Mouse (Mus musculus): ENCODE measurements at regions not wholly inside any gene's neighbourhood (a gene's known extent, or its start where the extent isn't known, plus 50 kb on each side); places are given as distances from the start of the nearest gene placed in this dataset.

- H3K4me3 ChIP-seq = no peak overlapping the region
- 72% methylated on average over 6 of the region's 6 CpGs for WGBS
- H3K4me1 ChIP-seq (replicated peaks) = peaks cover 57% of the 10 kb centered on the region
- no peak for DNase-seq (ENCODE audit: low spot score)
- H3K9me3 ChIP-seq = no peaks in the 10 kb centered on the region
- no peaks in the 10 kb centered on the region for H3K36me3 ChIP-seq
- H3K27ac ChIP-seq = no peak overlapping the region
- H3K27me3 ChIP-seq (ENCODE audit: insufficient read depth, poor library complexity, severe bottlenecking) = peaks cover 85% of the 10 kb centered on the region
Measured at GRCm38 (mm10) chr16:29833875-29834274, 230.3 kb upstream of the Hes1 start.

DNA sequence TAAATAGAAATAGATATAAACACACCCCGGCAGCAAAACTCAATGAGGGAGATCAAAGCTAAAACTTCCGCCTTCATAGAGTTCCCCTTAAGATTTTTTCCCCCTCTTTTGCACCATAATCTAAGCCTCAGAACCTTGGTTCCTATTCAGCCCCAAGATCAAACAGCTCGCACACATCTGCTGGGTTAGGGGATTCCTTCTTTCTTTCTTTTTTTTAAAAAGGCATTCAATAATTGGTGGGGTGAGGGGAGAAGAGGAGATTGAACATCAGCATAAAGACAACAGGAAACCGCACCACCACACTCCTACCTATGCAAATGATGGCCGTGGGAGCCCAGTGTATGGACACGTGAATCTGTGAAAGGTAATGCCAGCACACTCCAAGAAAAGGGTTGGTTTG, 229.5 kb upstream of the Hes1 start:
- 57% methylated on average over 6 of the region's 6 CpGs for WGBS
- Histone ChIP-seq H3K4me3 (no peak overlapping the region), H3K4me1 (replicated peaks) (peaks cover 65% of the 10 kb centered on the region), H3K9me3 (no peaks in the 10 kb centered on the region), H3K27ac (no peak overlapping the region), H3K36me3 (no peaks in the 10 kb centered on the region), H3K27me3 (ENCODE audit: insufficient read depth, poor library complexity, severe bottlenecking) (peaks cover 85% of the 10 kb centered on the region)
- DNase-seq (ENCODE audit: low spot score) = no peak

GRCm38 (mm10) chr16:29837025-29837629, 227.1 kb upstream of the Hes1 start:
- Histone ChIP-seq H3K27me3 (ENCODE audit: insufficient read depth, poor library complexity, severe bottlenecking) (peaks cover 89% of the 10 kb centered on the region), H3K27ac (peak overlapping the region; percentile 72; the same call in 1 of the 2 replicates), H3K4me3 (peak overlapping the region; percentile 41), H3K9me3 (no peaks in the 10 kb centered on the region), H3K36me3 (no peaks in the 10 kb centered on the region), H3K4me1 (replicated peaks) (peaks cover 67% of the 10 kb centered on the region)
- WGBS = 9% methylated on average over 14 of the region's 14 CpGs
- peak; percentile 75 for DNase-seq (ENCODE audit: low spot score)

- peak; percentile 63 for DNase-seq (ENCODE audit: low spot score)
- Histone ChIP-seq H3K36me3 (no peaks in the 10 kb centered on the region), H3K27me3 (ENCODE audit: insufficient read depth, poor library complexity, severe bottlenecking) (peaks cover 91% of the 10 kb centered on the region), H3K27ac (no peak overlapping the region), H3K4me3 (no peak overlapping the region), H3K4me1 (replicated peaks) (peaks cover 66% of the 10 kb centered on the region), H3K9me3 (no peaks in the 10 kb centered on the region)
- 23% methylated on average over 5 of the region's 5 CpGs for WGBS
Measured at GRCm38 (mm10) chr16:29837874-29838273, 226.3 kb upstream of the Hes1 start.

GRCm38 (mm10) chr16:29838981-29839661, 225.1 kb upstream of the Hes1 start:
- Histone ChIP-seq H3K27ac (peak overlapping the region; percentile 54), H3K9me3 (no peaks in the 10 kb centered on the region), H3K4me1 (replicated peaks) (peaks cover 56% of the 10 kb centered on the region), H3K27me3 (ENCODE audit: insufficient read depth, poor library complexity, severe bottlenecking) (peaks cover 91% of the 10 kb centered on the region), H3K36me3 (no peaks in the 10 kb centered on the region), H3K4me3 (peak overlapping the region; percentile 38)
- WGBS = 9% methylated on average over 28 of the region's 28 CpGs
- DNase-seq (ENCODE audit: low spot score) = peak; percentile 66

- peaks cover 91% of the 10 kb centered on the region for H3K27me3 ChIP-seq (ENCODE audit: insufficient read depth, poor library complexity, severe bottlenecking)
- H3K36me3 ChIP-seq = no peaks in the 10 kb centered on the region
- H3K9me3 ChIP-seq = no peaks in the 10 kb centered on the region
- WGBS = 20% methylated on average over 6 of the region's 6 CpGs
- H3K27ac ChIP-seq = peak overlapping the region; percentile 54
- H3K4me1 ChIP-seq (replicated peaks) = peaks cover 55% of the 10 kb centered on the region
- peak overlapping the region; percentile 38 for H3K4me3 ChIP-seq
- no peak for DNase-seq (ENCODE audit: low spot score)
Measured at GRCm38 (mm10) chr16:29839662-29840001, 224.6 kb upstream of the Hes1 start.

DNA sequence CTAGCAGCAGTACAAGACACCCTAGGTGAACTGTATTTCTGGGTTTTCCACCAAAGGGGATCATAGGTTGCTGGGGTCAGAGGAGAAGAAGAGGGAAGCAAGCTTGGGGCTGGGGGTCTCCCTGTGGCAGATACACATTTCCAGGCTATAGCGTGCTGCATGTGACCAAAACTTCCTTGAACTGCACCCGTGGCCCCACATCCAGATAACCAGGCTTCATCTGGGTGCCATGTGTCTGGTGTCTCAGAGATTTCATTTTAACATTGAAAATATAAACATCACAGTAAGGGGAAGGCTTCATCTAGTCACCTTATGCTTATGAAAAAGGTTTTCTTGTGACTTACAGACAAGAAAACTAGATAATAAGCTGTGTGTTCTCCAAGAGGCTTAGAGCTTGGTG, 223.8 kb upstream of the Hes1 start:
- Histone ChIP-seq H3K9me3 (no peaks in the 10 kb centered on the region), H3K36me3 (no peaks in the 10 kb centered on the region), H3K4me3 (no peak overlapping the region), H3K4me1 (replicated peaks) (peaks cover 57% of the 10 kb centered on the region), H3K27ac (0 out of 2 replicates have a peak overlapping the region, but pooled peaks have one; percentile 29), H3K27me3 (ENCODE audit: insufficient read depth, poor library complexity, severe bottlenecking) (peaks cover 91% of the 10 kb centered on the region)
- WGBS = 73% methylated on average over 2 of the region's 2 CpGs
- DNase-seq (ENCODE audit: low spot score) = no peak

GRCm38 (mm10) chr16:29841132-29841531, 223.1 kb upstream of the Hes1 start:
- no peaks in the 10 kb centered on the region for H3K36me3 ChIP-seq
- DNase-seq (ENCODE audit: low spot score) = no peak
- peaks cover 51% of the 10 kb centered on the region for H3K4me1 ChIP-seq (replicated peaks)
- H3K4me3 ChIP-seq = no peak overlapping the region
- 65% methylated on average over 4 of the region's 4 CpGs for WGBS
- H3K27ac ChIP-seq = no peak overlapping the region
- H3K9me3 ChIP-seq = no peaks in the 10 kb centered on the region
- H3K27me3 ChIP-seq (ENCODE audit: insufficient read depth, poor library complexity, severe bottlenecking) = peaks cover 91% of the 10 kb centered on the region

DNA sequence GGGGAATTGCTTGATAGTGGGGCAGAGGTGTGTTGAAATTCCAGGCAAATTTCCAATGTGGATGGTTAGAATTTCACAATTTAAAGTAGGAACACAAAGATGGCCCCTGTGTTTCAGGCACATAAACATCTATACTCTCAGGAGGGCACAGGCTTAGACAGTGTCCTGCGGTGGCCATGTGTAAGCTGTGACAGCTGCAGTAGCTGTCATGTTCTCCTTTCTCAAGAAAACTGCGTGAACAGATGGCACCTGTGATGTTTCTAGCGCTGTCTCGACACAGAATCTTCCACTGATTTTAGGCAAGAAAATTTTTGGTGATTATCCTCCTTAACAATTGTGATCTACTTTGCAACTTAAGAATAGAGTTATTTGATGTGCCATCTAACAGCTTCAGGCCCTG, 222.1 kb upstream of the Hes1 start:
- no peaks in the 10 kb centered on the region for H3K36me3 ChIP-seq
- no peak for DNase-seq (ENCODE audit: low spot score)
- H3K4me1 ChIP-seq (replicated peaks) = peaks cover 44% of the 10 kb centered on the region
- H3K27ac ChIP-seq = no peak overlapping the region
- 87% methylated on average over 4 of the region's 4 CpGs for WGBS
- peaks cover 93% of the 10 kb centered on the region for H3K27me3 ChIP-seq (ENCODE audit: insufficient read depth, poor library complexity, severe bottlenecking)
- H3K9me3 ChIP-seq = no peaks in the 10 kb centered on the region
- H3K4me3 ChIP-seq = no peak overlapping the region

GRCm38 (mm10) chr16:29843490-29843889, 220.7 kb upstream of the Hes1 start:
- H3K36me3 ChIP-seq = no peaks in the 10 kb centered on the region
- peaks cover 98% of the 10 kb centered on the region for H3K27me3 ChIP-seq (ENCODE audit: insufficient read depth, poor library complexity, severe bottlenecking)
- H3K4me1 ChIP-seq (replicated peaks) = peaks cover 33% of the 10 kb centered on the region
- H3K27ac ChIP-seq = no peak overlapping the region
- H3K9me3 ChIP-seq = no peaks in the 10 kb centered on the region
- DNase-seq (ENCODE audit: low spot score) = no peak
- H3K4me3 ChIP-seq = no peak overlapping the region
- WGBS = 91% methylated on average over 7 of the region's 7 CpGs

GRCm38 (mm10) chr16:29844706-29845596, 219.2 kb upstream of the Hes1 start:
- Histone ChIP-seq H3K36me3 (no peaks in the 10 kb centered on the region), H3K27ac (0 out of 2 replicates have a peak overlapping the region, but pooled peaks have one; percentile 35), H3K27me3 (ENCODE audit: insufficient read depth, poor library complexity, severe bottlenecking) (peaks cover 94% of the 10 kb centered on the region), H3K4me3 (no peak overlapping the region), H3K4me1 (replicated peaks) (peaks cover 20% of the 10 kb centered on the region), H3K9me3 (no peaks in the 10 kb centered on the region)
- no peak for DNase-seq (ENCODE audit: low spot score)
- WGBS = 12% methylated on average over 12 of the region's 12 CpGs

DNA sequence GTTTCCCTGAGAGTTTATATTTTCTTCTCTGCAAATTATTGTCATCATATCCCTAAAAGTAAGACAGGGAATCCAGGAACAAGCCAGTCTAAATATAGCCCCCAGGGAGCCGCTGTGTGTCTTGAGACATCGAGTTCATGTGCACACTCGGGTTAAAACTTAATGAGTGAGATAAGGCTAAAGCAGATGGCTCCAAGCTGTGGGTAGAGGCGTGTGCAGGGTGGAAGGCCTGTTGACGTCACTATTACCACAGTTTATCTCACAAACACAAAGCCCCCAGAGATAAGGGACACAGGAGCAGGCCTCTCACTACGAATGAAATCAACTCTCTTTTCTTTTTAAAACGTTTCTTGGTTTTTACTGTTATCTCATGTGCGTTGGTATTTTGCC, 218.6 kb upstream of the Hes1 start:
- no peak for DNase-seq (ENCODE audit: low spot score)
- no peak overlapping the region for H3K4me3 ChIP-seq
- 40% methylated on average over 8 of the region's 8 CpGs for WGBS
- peaks cover 94% of the 10 kb centered on the region for H3K27me3 ChIP-seq (ENCODE audit: insufficient read depth, poor library complexity, severe bottlenecking)
- peaks cover 19% of the 10 kb centered on the region for H3K4me1 ChIP-seq (replicated peaks)
- H3K27ac ChIP-seq = no peak overlapping the region
- no peaks in the 10 kb centered on the region for H3K36me3 ChIP-seq
- no peaks in the 10 kb centered on the region for H3K9me3 ChIP-seq

DNA sequence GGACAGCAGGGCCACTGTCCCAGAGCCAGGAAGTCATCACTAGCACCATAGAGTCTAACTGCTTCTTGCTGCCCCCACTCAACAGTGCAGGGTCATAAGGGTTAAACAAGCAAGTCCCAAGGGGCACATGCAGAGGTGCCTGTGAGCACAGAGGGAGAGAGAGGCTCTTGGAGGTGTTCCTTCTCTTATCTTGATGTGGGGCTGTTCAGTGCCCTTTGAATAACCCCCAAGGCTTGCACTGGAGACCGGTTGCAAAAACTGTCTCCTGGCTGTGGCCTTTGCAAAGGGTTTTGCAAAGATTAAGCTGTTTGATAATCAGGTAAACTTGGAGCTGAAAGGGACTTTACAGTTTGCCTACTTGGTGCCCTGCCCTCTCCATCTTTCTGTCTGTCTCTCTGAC, 217.1 kb upstream of the Hes1 start:
- H3K4me1 ChIP-seq (replicated peaks) = peaks cover 33% of the 10 kb centered on the region
- no peak for DNase-seq (ENCODE audit: low spot score)
- no peaks in the 10 kb centered on the region for H3K36me3 ChIP-seq
- WGBS = 44% methylated on average over 1 of the region's 1 CpGs
- H3K4me3 ChIP-seq = no peak overlapping the region
- H3K27ac ChIP-seq = no peak overlapping the region
- H3K9me3 ChIP-seq = no peaks in the 10 kb centered on the region
- peaks cover 94% of the 10 kb centered on the region for H3K27me3 ChIP-seq (ENCODE audit: insufficient read depth, poor library complexity, severe bottlenecking)
